Mouse (Mus musculus): ENCODE data around the gene Wdr47.
"Not testable (repeated sequence)": the region's sequence is repeated elsewhere in the genome, so short reads cannot be mapped to it uniquely, and the experiment has no call there.

The Wdr47 gene

DNA sequence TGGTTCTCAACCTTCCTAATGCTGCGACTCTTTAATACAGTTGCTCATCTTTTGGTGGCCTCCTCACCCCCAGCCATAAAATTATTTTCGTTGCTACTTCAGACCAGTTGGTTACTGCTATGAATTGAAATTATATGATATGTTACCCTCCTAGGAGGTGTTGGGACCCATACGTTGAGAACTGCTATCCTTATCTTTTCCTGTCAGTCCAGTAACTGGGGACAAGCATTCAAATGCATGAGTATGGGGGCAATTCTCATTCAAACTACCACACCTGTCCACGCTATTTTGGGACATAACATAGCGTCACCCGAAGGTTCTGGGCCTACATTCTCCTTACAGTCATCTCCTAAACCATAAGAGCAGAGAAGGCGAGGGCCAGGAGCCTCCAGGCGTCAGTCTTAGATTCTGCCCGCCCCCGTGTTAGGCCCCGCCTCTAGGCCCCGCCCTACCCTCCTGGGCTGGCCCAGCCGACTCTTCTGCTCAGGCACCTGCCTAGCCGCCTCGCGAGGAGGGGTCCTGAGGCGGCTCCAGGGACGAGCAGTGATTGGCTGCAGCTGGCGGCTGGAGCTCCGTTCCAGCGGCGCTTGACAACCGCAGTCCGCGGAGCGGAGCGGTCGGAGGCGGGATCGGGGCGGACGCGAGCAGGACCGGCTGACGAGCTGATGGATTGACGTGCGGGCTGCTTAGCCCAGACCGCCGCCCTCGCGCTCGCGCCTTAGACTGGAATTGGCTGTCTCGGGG lies at the start of gene Wdr47:
Wdr47 (plus strand) TSS at position 494 of the 744 bp plus-strand sequence.
- peak; percentile 98 for DNase-seq

DNA sequence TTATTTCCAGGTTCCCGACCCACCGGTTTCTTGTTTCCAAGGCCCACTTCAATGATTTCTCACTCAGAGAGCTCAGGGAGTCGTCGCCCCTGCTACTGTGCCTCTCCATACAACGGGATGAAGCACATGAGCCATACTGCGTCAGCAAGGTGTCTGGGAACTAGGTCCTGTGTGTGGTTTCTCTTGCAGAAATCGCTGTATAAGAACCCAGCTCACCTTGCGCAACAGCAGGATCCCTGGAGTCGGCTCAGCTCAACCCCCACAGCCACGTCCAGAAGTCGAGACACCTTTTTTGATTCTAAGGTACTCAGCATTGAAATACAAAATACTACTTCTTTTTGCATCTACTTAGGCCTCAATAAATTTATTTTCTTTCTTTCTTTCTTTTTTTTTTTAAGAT lies 48.8 kb upstream of the Wdr47 start:
- DNase-seq: no peak

GRCm38 (mm10) chr3:108554111-108554561 lies 36.9 kb upstream of the Wdr47 start:
- DNase-seq: peak; percentile 61

- DNase-seq: peak; percentile 93
Observed at GRCm38 (mm10) chr3:108554587-108555312, 36.3 kb upstream of the Wdr47 start.

- peak; percentile 34 for DNase-seq
Observed at GRCm38 (mm10) chr3:108557888-108558287, 33.2 kb upstream of the Wdr47 start.

DNA sequence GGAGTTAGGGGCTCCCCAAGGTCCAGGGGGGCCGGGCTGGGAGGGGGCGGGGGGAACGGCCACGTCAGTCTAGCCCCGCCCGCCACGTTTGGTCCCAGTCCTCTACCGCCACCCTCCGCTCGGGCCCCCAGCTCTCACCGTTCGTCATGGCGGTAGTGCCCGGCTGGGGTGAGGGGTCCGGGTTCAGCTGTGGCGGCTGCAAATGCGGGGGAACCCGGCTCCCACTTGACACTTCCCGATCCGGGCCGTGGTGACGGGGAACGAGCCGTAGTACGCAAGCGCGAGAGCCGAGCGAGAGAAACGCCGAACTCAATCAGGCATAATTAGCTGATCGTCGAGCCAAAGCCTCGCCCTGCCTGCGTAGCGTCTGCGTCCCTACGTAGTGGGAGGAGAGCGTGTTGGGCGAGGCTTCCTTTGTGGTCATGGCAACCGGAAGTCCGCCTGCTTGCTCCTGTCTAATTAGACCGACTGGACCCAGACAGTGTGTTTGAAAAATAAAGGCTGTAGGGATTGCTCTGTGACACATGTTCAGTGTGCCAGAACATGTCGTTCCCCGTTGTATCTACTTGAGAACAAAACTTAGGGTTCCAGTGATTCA lies 28.8 kb upstream of the Wdr47 start, which contains the start of gene Tmem167b:
Tmem167b (minus strand) TSS at position 334 of the 598 bp plus-strand sequence.
- peak; percentile 96 for DNase-seq

DNA sequence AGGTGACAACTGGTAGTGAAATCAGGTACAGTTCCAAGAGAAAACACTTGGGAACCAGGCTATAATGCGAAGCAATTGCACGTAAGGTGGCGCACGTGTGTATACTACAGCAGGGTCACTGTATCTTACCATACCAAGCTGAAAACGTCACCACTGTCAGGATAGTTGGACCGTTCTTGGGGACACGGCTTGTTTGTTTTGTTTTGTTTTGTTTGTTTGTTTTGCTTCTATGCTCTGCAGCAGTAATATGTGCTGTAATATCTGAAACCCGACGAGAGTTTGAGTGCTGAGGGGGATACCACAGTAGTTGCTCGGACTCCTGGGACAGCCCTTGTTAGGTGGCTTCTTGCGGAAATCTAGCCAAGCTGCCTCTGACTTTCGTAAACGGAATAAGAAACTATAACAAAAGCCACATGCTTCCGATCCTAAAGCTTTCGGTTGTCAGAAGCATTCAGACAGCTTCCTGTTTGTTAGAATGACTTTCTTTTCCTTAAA lies 28.3 kb upstream of the Wdr47 start:
- DNase-seq: peak; percentile 60

DNA sequence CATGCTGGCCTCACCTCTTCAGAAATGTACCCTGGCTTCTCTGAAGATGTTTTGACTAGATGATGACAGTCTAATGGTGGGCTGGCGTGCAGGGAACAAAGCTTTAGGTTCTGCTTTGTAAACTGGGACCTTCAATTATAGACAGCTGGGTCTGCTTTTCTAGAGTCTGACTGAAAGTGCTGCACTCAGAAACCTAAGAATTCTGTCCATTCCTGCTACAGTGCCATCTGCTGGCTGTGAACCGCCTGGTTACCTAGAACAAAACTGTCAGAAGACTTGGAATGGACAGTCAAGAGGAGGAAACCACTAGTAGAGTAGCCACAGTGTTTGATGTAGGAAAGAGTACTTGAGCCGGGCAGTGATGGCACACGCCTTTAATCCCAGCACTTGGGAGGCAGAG lies 27.8 kb upstream of the Wdr47 start:
- DNase-seq: peak; percentile 84

DNA sequence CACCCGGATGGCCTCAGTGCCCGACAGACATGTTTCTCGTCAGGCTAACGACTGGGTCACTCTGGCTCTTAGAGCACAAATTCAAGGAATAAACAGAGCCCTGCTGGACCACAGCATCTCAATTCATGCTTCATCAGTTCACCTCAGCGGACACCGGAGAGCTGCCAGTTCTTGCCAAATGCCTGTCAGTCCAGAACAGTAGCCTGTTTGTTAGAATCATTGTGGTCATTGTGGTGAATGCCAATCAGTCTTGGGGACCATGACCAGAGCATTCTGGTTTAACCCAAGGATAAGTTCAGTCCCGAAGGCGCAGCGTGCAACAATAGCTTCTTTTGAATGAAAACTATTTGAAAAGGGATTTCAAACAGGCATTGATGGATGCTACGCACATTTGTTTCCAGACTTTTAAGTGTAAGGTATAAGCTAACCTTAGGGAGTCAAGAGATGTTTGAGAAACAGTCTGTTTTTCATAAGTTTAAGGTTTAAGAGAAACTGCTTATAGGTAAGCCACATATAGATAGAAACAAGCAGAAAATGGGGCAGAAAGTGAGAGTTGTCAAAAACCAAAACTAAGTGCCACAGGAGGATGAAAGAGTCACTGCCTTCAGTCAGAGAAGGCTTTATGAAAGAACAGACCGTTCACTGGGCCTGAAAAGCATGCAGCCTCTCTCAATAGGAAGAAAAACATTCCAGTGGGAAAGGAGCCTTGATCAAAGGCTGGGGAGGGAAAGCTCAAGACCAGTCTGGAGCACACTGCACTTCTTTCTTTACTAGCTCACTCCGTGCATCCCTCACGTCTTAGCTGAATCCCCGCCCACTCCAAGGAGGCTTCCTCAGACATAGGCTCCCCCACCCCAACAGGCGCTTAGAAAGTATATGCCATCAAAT lies 22.8 kb upstream of the Wdr47 start:
- no peak for DNase-seq

GRCm38 (mm10) chr3:108569636-108570035 lies 21.4 kb upstream of the Wdr47 start:
- not testable (repeated sequence) for DNase-seq

DNA sequence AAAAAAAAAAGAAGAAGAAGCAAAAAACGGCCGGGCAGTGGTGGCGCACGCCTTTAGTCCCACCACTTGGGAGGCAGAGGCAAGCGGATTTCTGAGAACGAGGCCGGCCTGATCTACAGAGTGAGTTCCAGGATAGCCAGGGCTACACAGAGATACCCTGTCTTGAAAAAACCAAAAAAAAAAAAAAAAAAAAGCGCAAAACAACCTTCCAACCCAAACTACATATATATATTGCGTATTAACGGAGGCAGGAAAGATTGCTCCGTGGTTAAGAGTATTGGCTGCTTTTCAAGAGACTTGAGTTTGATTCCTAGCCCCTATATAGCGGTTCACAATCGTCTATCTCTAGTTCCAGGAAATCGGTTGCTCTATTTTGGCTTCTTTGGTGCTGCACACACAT lies 20.3 kb upstream of the Wdr47 start:
- no peak for DNase-seq

DNA sequence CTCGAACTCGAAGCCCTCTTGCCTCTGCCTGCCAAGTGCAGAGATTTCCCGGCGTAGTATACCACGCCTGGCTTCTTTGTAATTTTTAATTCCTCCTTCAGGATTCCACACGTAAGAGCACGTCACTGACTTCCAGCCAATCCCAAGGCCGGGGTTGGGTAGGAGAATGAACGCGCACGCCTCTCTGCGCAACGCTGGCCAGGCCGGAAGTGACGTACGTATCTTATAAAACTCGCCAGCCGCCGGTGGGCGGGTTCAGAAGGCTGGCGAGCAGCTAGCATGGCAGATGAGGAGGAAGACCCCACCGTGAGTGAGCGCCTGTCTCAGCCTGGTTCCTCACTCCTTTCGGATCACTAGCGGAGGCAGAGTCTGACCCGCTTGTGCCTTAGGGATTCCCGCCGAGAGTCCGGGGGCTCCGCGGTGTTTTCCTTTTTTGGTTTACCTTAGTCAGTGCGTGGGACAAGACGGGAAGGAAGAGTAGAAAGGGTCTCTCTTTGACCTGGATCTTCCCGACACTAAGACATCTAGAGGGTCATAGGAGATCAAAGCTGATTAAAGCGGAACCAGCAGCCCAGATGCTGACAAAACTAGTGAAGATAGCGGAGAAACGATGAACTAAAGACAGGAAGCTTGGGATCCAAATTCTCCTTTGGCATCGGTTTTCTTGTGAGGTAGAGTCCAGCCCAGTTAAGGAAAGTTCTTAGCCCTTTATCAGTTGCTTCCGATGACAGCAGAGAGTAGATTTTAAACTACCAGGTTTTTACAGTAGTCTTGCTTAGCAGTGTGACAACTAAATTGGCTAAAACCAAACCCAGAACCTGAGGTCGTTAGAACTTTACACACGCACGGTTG lies 19.4 kb upstream of the Wdr47 start, which contains the start of gene Taf13:
Taf13 (plus strand) TSS at position 256 of the 852 bp plus-strand sequence.
- DNase-seq: peak; percentile 95

DNA sequence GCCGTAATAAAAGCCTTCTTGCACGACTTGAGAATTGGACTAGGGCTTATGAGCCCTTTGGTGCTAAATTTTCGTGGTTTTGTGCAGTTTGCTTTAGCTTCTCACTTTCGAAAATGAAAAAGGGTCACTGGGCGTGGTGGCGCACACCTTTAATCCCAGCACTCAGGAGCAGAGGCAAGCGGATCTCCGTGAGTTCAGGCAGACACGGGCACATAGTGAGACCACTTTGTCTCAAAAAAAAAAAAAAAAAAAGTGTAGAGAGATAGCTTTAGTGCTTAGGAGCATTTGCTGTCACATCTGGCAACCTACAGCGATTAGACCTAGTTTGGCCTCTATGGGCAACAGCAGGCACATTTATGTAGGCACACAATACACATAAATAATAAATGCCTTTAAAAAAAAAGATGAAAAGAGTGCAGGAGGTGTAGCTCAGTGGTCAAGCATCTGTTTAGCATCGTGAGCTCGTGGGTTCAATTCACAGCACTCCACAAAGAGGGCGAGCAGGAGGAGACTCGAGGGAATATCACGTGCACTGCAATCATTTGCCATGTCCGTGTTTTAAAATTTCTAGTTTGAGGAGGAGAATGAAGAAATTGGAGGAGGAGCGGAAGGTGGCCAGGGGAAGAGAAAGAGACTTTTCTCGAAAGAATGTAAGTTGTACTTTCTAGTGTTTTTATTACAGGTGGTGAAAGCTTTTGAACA lies 18.6 kb upstream of the Wdr47 start:
- DNase-seq: no peak

- DNase-seq: no peak
Observed at GRCm38 (mm10) chr3:108574018-108574417, 17.1 kb upstream of the Wdr47 start.

- DNase-seq: no peak
Observed at GRCm38 (mm10) chr3:108584580-108584979, 6.5 kb upstream of the Wdr47 start.

GRCm38 (mm10) chr3:108588446-108588845 lies 2.6 kb upstream of the Wdr47 start:
- no peak for DNase-seq

DNA sequence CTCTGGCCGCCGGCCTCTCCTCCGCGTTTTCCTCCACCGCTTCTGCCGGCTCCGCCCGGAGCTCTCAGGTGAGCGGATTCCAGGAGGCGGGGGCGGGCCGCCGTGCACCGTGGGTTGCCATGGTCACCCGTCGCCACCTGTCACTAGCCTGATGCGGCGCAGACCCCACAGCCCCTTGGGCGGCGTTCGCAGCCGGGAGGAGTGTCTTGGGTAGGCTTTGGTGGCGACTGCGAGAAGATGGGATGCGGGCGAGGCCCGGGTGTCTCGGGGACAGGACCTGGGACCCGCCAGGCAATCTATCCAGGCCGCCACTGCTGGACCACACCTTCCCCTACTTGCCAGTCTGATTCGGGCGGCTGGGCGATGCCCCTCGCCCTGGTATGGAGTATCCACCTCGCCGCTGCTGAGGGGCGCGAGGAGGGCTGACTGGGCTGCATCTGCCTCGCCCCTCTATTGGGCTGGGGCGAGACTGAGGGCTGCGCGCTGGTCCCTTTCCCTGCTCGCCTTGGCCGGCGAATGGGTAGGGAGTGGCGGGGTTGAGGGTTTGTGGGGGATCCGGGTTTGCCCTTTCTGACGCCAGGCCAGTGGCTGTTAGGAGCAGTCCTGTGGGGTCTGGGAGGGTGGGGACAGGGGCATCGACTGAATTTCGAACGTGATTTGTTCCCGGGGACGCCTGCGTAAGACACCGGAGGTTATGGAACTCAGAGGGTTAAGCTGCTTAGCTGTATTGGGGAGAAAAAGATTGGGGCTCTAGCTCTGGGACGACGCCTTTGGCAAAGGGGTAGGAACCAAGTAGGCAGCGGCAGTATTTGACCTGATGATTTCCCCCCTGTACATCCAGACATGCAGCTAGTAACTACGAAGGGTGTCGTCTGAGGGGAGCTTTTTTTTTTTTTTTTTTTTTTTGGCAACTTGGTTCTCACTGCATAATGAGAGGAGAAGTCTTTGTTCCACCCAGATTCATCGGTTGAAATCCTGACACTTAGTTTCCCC lies 747 bp downstream of the Wdr47 start:
- no peak for DNase-seq

- no peak for DNase-seq
Observed at GRCm38 (mm10) chr3:108608906-108609305, 17.8 kb downstream of the Wdr47 start.

DNA sequence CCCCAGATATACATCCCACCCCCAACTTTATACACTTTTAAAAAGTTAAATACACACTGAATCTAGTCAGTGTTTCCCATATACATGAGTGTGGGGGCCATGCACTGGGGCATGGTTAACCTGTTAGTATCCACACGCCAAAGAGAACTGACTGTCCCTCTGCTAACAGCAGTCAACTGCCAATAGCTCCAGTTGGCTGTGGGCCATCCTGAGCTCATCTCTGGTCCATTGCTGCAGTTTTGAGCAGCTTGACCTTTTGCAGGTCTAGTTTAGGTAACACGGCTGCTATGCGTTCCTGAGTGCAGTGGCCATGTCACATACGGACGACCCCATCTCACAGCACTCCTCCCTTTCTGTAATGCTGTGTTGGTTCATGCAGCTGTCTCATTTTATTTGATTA lies 43.7 kb downstream of the Wdr47 start:
- DNase-seq: no peak

Data from liver (tissue).